Mouse (Mus musculus) liver, embryonic 12.5 days (tissue): ENCODE results near the gene Atrip. TPM values are rescaled to one million over a fixed set of nuclear protein-coding genes. Genes with fewer than 3 reads are reported as not detected.

ENCODE experiments used
- ATAC-seq: fragments of 200-750 bp; cut with Nextera tagmentation; 2 replicates; pipeline ENCODE4 v1.8.0; 2017; ENCODE audit warnings: moderate number of reproducible peaks, mild to moderate bottlenecking, moderate library complexity
- H3K27ac ChIP-seq: fragments of 300-500 bp; sonication (generic); 2 replicates; pipeline ENCODE4 v1.5.1; 2016; ENCODE audit warnings: mild to moderate bottlenecking
- H3K27me3 ChIP-seq: fragments of 300-500 bp; sonication (generic); replicated peaks from 2 replicates; pipeline ENCODE4 v1.6.1; 2016; ENCODE audit warnings: mild to moderate bottlenecking, moderate library complexity
- H3K36me3 ChIP-seq: fragments of 300-500 bp; sonication (generic); 2 replicates; pipeline ENCODE4 v1.6.1; 2016; ENCODE audit warnings: mild to moderate bottlenecking, moderate library complexity
- H3K4me1 ChIP-seq: fragments of 300-500 bp; sonication (generic); 2 replicates; pipeline ENCODE4 v1.6.1; 2016
- H3K4me2 ChIP-seq: fragments of 300-500 bp; sonication (generic); 2 replicates; pipeline ENCODE4 v1.6.1; 2016; ENCODE audit warnings: mild to moderate bottlenecking, moderate library complexity
- H3K4me3 ChIP-seq: fragments of 300-500 bp; sonication (generic); 2 replicates; pipeline ENCODE4 v1.5.1; 2016; ENCODE audit warnings: mild to moderate bottlenecking, moderate library complexity
- H3K9ac ChIP-seq: fragments of 300-500 bp; sonication (generic); 2 replicates; pipeline ENCODE4 v1.6.1; 2016; ENCODE audit warnings: mild to moderate bottlenecking, moderate library complexity
- H3K9me3 ChIP-seq: fragments of 300-500 bp; sonication (generic); replicated peaks from 2 replicates; pipeline ENCODE4 v1.6.1; 2016; ENCODE audit warnings: mild to moderate bottlenecking, moderate library complexity
- WGBS: fragments of 180-500 bp; shearing (Covaris S2); methylation state at CpG from one replicate; pipeline ENCODE4 v1.1.7; 2016; ENCODE audit not compliant: insufficient replicate concordance; 5-methylcytosine and 5-hydroxymethylcytosine counted together
- polyA plus RNA-seq: library from polyadenylated mRNA; unstranded; fragments of >200 nt; fragmentation: Nextera tagmentation; extraction: Ambion mirVana; gene quantifications from 2 replicates; pipeline ENCODE4 v1.2.1, GENCODE M21; 2016

Atrip gene
- polyA plus RNA-seq, 1 experiment from 2014 or later: 18.6 TPM

DNA sequence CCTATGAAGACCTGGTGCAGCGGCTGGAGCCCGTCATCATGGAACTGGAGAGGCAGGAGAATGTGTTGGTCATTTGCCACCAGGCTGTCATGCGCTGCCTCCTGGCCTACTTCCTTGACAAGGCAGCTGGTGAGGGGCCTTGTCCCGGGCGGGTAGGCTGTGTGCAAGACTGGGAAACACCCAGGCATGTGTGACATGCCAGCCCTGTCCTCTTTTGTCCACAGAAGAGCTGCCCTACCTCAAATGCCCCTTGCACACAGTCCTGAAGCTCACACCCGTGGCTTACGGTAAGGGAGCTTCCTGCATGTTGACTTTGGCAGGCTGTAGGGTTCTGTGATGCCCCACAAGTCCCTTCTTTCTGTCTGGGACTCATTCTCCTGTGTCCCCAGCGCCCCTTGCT lies 46.4 kb downstream of the Atrip start:
- no peaks in the 10 kb centered on the region for H3K36me3 ChIP-seq
- no peaks in the 10 kb centered on the region for H3K9me3 ChIP-seq
- no peak overlapping the region for H3K4me3 ChIP-seq
- H3K4me1 ChIP-seq: peaks cover 10% of the 10 kb centered on the region
- 70% methylated on average over 8 of the region's 8 CpGs for WGBS
- H3K4me2 ChIP-seq: no peak overlapping the region
- no peak for ATAC-seq
- no peak overlapping the region for H3K9ac ChIP-seq
- no peak overlapping the region for H3K27ac ChIP-seq
- H3K27me3 ChIP-seq: no peaks in the 10 kb centered on the region

DNA sequence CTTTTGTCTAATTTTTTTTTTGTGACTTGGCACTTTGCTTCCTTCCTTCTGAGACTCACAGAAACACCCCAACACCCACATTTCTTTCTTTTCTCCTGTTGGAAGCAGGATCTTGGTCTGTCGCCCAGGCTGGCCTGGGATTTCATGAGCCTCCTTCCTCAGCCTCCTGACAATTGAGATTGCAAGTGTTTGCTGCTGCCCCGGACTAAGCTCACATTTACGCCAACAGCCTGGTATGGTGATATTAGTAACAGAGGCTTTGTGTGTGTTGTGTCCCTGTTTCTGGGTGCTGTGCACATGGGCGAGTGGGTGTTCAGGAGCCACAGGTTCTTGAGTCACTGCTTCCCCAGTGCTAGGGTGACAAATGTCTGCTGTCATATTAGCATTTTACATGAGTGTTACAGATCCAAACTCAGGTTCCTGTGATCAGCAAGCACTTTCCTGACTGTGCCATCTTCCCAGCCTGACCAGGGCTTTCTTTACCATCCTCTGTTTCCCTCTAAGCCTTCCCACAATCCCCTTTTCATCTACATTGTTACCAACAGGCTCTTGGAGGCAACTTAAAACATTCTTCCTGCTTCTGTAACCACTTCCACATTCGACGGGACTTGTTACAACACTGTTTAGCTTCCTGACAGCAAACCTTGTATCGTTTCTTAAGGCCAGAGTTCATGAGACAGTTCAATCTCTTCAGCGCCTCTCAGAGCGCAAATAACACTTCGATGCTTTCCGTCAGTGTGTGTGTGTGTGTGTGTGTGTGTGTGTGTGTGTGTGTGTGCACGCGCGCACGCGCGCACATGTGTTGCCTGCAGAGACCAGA lies 50.8 kb downstream of the Atrip start:
- no peak overlapping the region for H3K27ac ChIP-seq
- 70% methylated on average over 17 of the region's 17 CpGs for WGBS
- no peaks in the 10 kb centered on the region for H3K36me3 ChIP-seq
- H3K4me2 ChIP-seq: no peak overlapping the region
- no peak for ATAC-seq
- H3K27me3 ChIP-seq: 0 out of 2 replicates have a peak, but pooled peaks cover 5% of the 10 kb centered on the region
- no peak overlapping the region for H3K9ac ChIP-seq
- H3K4me3 ChIP-seq: no peak overlapping the region
- H3K9me3 ChIP-seq: no peaks in the 10 kb centered on the region
- peaks cover 4% of the 10 kb centered on the region for H3K4me1 ChIP-seq

GRCm38 (mm10) chr9:109021428-109021827 lies 52.5 kb downstream of the Atrip start:
- H3K4me2 ChIP-seq: no peak overlapping the region
- H3K4me3 ChIP-seq: no peak overlapping the region
- 0 out of 2 replicates have a peak, but pooled peaks cover 5% of the 10 kb centered on the region for H3K27me3 ChIP-seq
- no peaks in the 10 kb centered on the region for H3K9me3 ChIP-seq
- ATAC-seq: no peak
- H3K36me3 ChIP-seq: no peaks in the 10 kb centered on the region
- peaks cover 20% of the 10 kb centered on the region for H3K4me1 ChIP-seq
- H3K9ac ChIP-seq: no peak overlapping the region
- H3K27ac ChIP-seq: no peak overlapping the region
- WGBS: 41% methylated on average over 4 of the region's 4 CpGs

DNA sequence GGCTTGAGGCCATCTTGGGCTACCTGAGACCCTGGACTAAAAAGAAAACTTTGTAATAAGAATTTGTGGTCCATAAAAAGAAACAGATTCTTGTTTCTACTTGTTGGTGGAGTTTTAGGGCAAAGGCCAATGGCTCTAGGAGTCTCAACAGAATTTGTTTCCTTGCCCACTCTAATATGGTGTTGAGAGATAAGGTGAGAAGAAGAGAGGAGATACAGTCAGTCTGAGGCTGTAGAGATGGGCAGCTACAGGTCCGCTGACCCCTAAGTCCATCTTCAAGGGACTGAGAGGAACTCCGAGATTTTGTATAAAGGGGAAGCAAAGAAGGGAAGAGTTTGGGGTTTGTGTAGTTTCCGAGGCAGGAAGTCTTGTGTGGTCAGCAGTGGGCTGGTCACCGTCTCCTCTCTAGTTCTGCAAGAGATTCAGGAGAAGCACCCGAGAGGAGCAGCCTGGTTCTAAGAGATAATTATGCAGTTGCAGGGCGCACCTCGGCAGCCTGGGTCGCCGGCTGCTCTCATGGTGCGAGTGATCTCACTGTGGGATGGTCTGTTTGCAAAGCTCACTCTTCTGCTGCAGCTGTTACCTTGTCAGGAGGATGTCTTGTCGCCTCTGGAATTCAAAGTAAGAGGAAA lies 56.8 kb downstream of the Atrip start:
- 16% methylated on average over 11 of the region's 11 CpGs for WGBS
- Histone ChIP-seq H3K27ac (peak overlapping the region; percentile 82), H3K36me3 (no peaks in the 10 kb centered on the region), H3K27me3 (0 out of 2 replicates have a peak, but pooled peaks cover 8% of the 10 kb centered on the region), H3K4me1 (peaks cover 47% of the 10 kb centered on the region), H3K4me3 (peak overlapping the region; percentile 26), H3K9me3 (no peaks in the 10 kb centered on the region), H3K4me2 (peak overlapping the region; percentile 60), H3K9ac (peak overlapping the region; percentile 41)
- peak; percentile 89 for ATAC-seq

DNA sequence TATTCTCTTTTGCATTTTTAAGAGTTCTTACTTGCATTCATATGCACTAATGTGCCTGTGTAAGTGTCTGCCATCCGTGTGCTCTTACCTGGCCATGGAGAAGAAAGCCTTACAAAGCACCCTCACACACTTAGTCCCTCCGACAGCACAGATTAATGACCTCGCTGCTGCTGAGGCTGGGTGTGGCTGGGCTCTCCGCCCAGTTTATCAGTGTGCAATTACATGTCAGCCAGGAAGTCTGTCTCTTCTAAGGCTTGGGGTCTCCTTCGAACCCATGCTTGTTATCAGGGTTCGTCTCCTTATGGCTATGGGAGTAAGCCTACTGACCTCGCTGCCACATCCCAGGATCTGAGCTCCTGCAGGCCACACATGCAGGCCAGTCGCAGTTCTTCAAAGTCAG lies 58.5 kb downstream of the Atrip start:
- no peak overlapping the region for H3K9ac ChIP-seq
- peak overlapping the region; percentile 45 for H3K4me2 ChIP-seq
- H3K9me3 ChIP-seq: no peaks in the 10 kb centered on the region
- no peak overlapping the region for H3K4me3 ChIP-seq
- H3K27me3 ChIP-seq: 0 out of 2 replicates have a peak, but pooled peaks cover 3% of the 10 kb centered on the region
- H3K27ac ChIP-seq: peak overlapping the region; percentile 37; the same call in 1 of the 2 replicates
- H3K4me1 ChIP-seq: peaks cover 47% of the 10 kb centered on the region
- H3K36me3 ChIP-seq: no peaks in the 10 kb centered on the region
- ATAC-seq: peak; percentile 69; the same call in 1 of the 2 replicates
- 22% methylated on average over 8 of the region's 8 CpGs for WGBS

GRCm38 (mm10) chr9:109010316-109010690 lies 63.6 kb downstream of the Atrip start:
- no peak for ATAC-seq
- Histone ChIP-seq H3K9me3 (no peaks in the 10 kb centered on the region), H3K27ac (0 out of 2 replicates have a peak overlapping the region, but pooled peaks have one; percentile 4), H3K4me1 (peaks cover 52% of the 10 kb centered on the region), H3K27me3 (0 out of 2 replicates have a peak, but pooled peaks cover 3% of the 10 kb centered on the region), H3K36me3 (peaks cover 3% of the 10 kb centered on the region; the same call in 1 of the 2 replicates), H3K9ac (no peak overlapping the region), H3K4me3 (no peak overlapping the region), H3K4me2 (peak overlapping the region; percentile 32; the same call in 1 of the 2 replicates)
- WGBS: 81% methylated on average over 14 of the region's 14 CpGs

DNA sequence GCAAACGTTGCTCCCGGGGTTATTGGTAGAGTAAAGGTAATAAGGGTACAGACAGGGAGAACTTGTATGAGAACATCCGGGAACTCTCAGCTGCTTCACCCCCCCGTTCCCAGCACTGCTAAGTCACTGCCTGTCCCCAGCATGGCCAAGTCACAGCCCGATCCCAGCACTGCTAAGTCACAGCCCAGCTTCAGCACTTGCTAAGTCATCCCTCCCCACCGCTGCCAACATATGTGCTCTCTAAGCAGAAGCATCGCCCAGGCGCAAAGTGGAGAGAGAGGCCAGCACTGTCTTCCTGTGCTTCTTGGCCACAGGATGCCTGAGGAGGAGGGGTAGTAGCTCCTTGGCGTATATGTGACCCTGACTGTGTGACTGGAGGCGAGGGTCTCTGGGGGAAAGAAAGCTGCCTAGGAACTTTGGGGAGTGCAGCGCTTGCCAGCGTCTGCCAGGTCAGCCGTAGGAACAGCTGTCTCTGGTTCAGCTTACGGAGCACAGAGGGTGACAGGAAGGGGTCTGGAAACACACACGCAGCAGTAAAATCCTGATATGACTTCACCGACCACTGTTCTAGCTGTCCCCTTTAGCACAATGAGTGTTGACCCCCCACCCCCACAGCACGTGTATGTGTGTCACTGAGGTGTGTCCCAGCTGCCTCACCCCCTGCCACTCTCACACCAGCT lies 64.1 kb downstream of the Atrip start:
- Histone ChIP-seq H3K36me3 (peaks cover 3% of the 10 kb centered on the region; the same call in 1 of the 2 replicates), H3K4me1 (peaks cover 47% of the 10 kb centered on the region), H3K4me3 (no peak overlapping the region), H3K27ac (peak overlapping the region; percentile 4; the same call in 1 of the 2 replicates), H3K9ac (peak overlapping the region; percentile 18; the same call in 1 of the 2 replicates), H3K27me3 (0 out of 2 replicates have a peak, but pooled peaks cover 3% of the 10 kb centered on the region), H3K9me3 (no peaks in the 10 kb centered on the region), H3K4me2 (peak overlapping the region; percentile 32; the same call in 1 of the 2 replicates)
- WGBS: 29% methylated on average over 17 of the region's 17 CpGs
- ATAC-seq: peak; percentile 84

DNA sequence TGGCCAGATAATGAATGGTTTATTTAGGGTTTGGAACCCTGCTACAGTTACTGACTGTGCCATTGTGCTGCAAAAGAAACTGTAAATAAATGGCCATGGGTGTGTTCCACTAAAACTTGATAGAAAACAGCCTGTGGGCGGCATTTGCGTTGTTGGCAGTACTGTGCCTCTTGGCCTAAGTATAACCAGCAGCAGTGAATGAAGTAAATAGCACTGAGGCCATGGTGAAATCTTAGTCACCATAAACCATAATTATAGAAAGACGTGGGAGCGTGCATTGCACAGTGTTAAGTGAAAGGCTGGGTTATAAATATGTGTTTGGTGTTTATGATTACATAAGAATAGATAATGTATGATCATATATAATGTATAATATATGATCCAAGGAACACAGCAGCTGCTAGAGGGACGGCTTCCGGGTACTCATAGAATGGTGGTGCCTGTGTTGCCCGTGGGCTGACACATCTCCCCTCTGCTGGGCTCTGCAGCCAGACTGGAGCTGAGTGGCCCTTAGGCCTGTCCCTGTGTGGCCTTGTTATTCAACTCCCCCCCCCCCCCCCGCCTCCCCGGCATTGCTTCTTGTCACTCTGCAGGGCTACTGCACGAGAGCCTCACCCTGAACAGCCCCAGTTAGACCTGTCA lies 64.8 kb downstream of the Atrip start:
- Histone ChIP-seq H3K9me3 (no peaks in the 10 kb centered on the region), H3K4me2 (no peak overlapping the region)

DNA sequence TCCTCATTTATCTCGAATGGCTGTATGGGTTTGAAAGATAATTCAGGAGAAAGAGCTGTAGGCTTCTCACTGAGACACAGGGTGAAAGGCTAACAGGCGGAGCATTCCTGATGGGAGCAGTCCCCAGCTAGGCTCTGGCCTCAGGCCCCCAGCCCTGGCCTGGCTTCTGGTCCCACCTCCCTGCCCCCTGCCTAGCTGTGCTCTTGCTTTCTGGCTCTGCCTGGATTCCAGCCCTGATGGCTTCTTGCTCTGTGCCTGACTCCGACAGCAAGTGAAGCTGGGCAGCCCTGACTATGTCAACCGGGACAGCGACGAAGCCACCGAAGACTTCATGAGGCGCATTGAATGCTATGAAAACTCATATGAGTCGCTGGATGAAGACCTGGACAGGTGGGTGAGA lies 65.8 kb downstream of the Atrip start:
- Histone ChIP-seq H3K4me2 (no peak overlapping the region), H3K4me1 (peaks cover 36% of the 10 kb centered on the region), H3K27me3 (no peaks in the 10 kb centered on the region), H3K9ac (no peak overlapping the region), H3K4me3 (no peak overlapping the region), H3K27ac (no peak overlapping the region), H3K9me3 (no peaks in the 10 kb centered on the region), H3K36me3 (peaks cover 3% of the 10 kb centered on the region; the same call in 1 of the 2 replicates)
- WGBS: 73% methylated on average over 9 of the region's 9 CpGs
- no peak for ATAC-seq

More for the DNA sequence above, 64.8 kb downstream of the Atrip start:
- peaks cover 3% of the 10 kb centered on the region; the same call in 1 of the 2 replicates for H3K36me3 ChIP-seq
- H3K9ac ChIP-seq: no peak overlapping the region
- no peak overlapping the region for H3K27ac ChIP-seq
- 58% methylated on average over 10 of the region's 10 CpGs for WGBS
- peaks cover 40% of the 10 kb centered on the region for H3K4me1 ChIP-seq
- peak; percentile 22 for ATAC-seq
- H3K27me3 ChIP-seq: 0 out of 2 replicates have a peak, but pooled peaks cover 1% of the 10 kb centered on the region
- H3K4me3 ChIP-seq: no peak overlapping the region
